Mouse (Mus musculus): Measurements from ENCODE around the gene Slc2a3.

DNA sequence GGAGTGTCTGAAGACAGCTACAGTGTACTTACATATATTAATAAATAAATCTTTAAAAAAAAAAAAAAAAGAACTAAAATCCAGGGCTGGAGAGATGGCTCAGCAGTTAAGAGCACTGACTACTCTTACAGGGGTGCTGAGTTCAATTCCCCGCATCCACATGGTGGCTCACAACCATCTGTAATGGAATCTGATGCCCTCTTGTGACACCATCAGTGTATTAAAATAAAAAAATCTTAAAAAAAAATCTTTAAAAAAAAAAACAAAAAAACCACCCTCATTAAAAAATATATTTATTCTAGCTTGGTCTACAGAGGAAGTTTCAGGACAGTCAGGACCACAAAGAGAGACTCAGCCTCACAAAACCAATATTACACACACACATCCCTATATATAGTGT is 27.1 kb downstream of the Slc2a3 start:
- no peak for TF ChIP-seq GATA1 (IDR thresholded peaks at IDR 0.05; ENCODE audit: borderline replicate concordance, low read length)
- no peak for TF ChIP-seq FLI1 (IDR thresholded peaks at IDR 0.05; ENCODE audit: low read length)

Data from megakaryocyte, embryonic 14.5 days (primary cell).